Mouse (Mus musculus) ES-Bruce4 (cell line): ENCODE measurements around the gene Mcm2.
A peak's percentile ranks its signal among the peaks of the same experiment; 100 is the strongest.

ENCODE experiments used
- CTCF ChIP-seq: IDR thresholded peaks from one replicate; pipeline ENCODE4 v1.8.1; 2011; ENCODE audit warnings: low read depth, low read length
- POLR2A ChIP-seq: IDR thresholded peaks from one replicate; pipeline ENCODE4 v1.8.1; 2011; ENCODE audit warnings: low read length; ENCODE audit not compliant: insufficient read depth

GRCm38 (mm10) chr6:88857249-88857648 is 41.3 kb downstream of the Mcm2 start:
- TF ChIP-seq CTCF: peak; percentile 18
- TF ChIP-seq POLR2A: no peak
